Mouse (Mus musculus) 416B (cell line): Measurements from ENCODE around the gene 1810049J17Rik.

ENCODE experiments used
- DNase-seq: peaks from one replicate; pipeline ENCODE4 v3.0.0; 2011; ENCODE audit warnings: low read depth

The 1810049J17Rik gene

GRCm38 (mm10) chr15:12348950-12349349, 27.3 kb upstream of the 1810049J17Rik start:
- no peak for DNase-seq

- DNase-seq = no peak
Observed at GRCm38 (mm10) chr15:12346916-12347315, 25.2 kb upstream of the 1810049J17Rik start.

- DNase-seq = no peak
Observed at GRCm38 (mm10) chr15:12341401-12341758, 19.7 kb upstream of the 1810049J17Rik start.

GRCm38 (mm10) chr15:12340536-12341400, 19.1 kb upstream of the 1810049J17Rik start:
- no peak for DNase-seq

GRCm38 (mm10) chr15:12337779-12338137, 16.1 kb upstream of the 1810049J17Rik start:
- no peak for DNase-seq

- DNase-seq = no peak
Observed at GRCm38 (mm10) chr15:12337030-12337778, 15.5 kb upstream of the 1810049J17Rik start.

GRCm38 (mm10) chr15:12334381-12334780, 12.7 kb upstream of the 1810049J17Rik start:
- peak; percentile 31 for DNase-seq

- DNase-seq = no peak
Observed at GRCm38 (mm10) chr15:12331300-12331699, 9.6 kb upstream of the 1810049J17Rik start.

GRCm38 (mm10) chr15:12330892-12331291, 9.2 kb upstream of the 1810049J17Rik start:
- no peak for DNase-seq

GRCm38 (mm10) chr15:12330389-12330788, 8.7 kb upstream of the 1810049J17Rik start:
- no peak for DNase-seq

GRCm38 (mm10) chr15:12324326-12324725, 2.6 kb upstream of the 1810049J17Rik start:
- no peak for DNase-seq

- peak; percentile 41 for DNase-seq
Observed at GRCm38 (mm10) chr15:12322676-12323402, 1.1 kb upstream of the 1810049J17Rik start.

GRCm38 (mm10) chr15:12321091-12321787, 460 bp downstream of the 1810049J17Rik start, which contains the start of gene Golph3:
Gene Golph3 (plus strand): TSS chr15:12321450.
- peak; percentile 86 for DNase-seq

- peak; percentile 26 for DNase-seq
Observed at GRCm38 (mm10) chr15:12320441-12321090, 1.1 kb downstream of the 1810049J17Rik start.

- DNase-seq = no peak
Observed at GRCm38 (mm10) chr15:12319889-12320288, 1.8 kb downstream of the 1810049J17Rik start.

GRCm38 (mm10) chr15:12318451-12318850, 3.2 kb downstream of the 1810049J17Rik start:
- no peak for DNase-seq

GRCm38 (mm10) chr15:12317290-12317689, 4.4 kb downstream of the 1810049J17Rik start:
- DNase-seq = no peak

GRCm38 (mm10) chr15:12315996-12316395, 5.7 kb downstream of the 1810049J17Rik start:
- DNase-seq = no peak

GRCm38 (mm10) chr15:12314584-12314983, 7.1 kb downstream of the 1810049J17Rik start:
- DNase-seq = no peak

- no peak for DNase-seq
Observed at GRCm38 (mm10) chr15:12313255-12313654, 8.4 kb downstream of the 1810049J17Rik start.

GRCm38 (mm10) chr15:12311465-12311864, 10.2 kb downstream of the 1810049J17Rik start:
- no peak for DNase-seq
